Mouse (Mus musculus) c-Kit-negative CD71-positive TER-119-positive erythroid progenitor cells, embryonic 14.5 days (primary cell): Measurements from ENCODE around the gene Prickle1.

ENCODE experiments used
- DNase-seq: peaks from one replicate; pipeline ENCODE4 v3.0.0-alpha.2; 2013; ENCODE audit warnings: low read depth, low spot score

Gene Prickle1

DNA sequence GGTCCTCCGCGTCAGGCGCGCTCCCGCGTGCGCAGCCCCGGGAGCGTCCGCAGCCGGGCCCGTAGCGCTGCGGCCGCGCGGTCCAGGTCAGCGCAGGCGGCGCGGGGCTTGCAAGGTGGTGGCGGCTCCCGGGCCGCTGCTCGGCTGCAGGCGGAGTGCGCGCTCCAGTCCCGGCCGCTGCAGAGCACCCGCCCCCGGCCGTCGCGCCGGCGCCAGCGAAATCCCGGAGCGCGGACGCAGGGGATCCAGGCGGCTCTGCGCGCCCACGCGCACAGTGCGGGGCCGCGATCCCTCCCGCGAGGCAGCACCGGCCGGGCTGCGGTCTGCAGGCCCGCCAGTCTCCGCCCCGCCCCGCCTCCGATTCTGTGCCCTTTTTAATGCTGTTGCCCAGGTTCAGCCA lies at the start of gene Prickle1:
Gene Prickle1, minus strand, starts transcription at position 146 of the 400 bp plus-strand sequence.
- DNase-seq: no peak

- DNase-seq: no peak
Measured at GRCm38 (mm10) chr15:93640221-93640620, 44.5 kb upstream of the Prickle1 start.

- DNase-seq: no peak
Measured at GRCm38 (mm10) chr15:93636976-93637375, 41.3 kb upstream of the Prickle1 start.

DNA sequence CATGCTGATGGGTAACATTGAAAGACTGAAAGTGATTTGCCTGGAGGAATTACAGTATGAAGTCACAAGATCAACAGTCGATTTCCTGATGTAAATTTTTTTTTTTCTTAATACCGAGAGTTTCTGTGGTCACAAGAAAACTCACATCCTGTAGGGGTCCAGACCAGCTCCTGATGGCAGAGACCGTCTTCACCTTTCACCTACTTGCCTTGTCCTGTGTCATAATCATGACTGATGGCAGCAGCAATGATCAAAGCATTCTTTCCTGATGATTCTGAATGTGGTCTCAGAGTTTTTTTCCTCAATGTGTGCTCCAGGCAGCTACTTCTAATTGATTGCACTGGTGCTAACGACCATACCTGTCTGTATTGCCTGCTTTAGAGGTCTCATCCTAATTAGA lies 39.9 kb upstream of the Prickle1 start:
- DNase-seq: no peak

GRCm38 (mm10) chr15:93634536-93634935 lies 38.8 kb upstream of the Prickle1 start:
- no peak for DNase-seq

GRCm38 (mm10) chr15:93630001-93630541 lies 34.4 kb upstream of the Prickle1 start:
- DNase-seq: no peak

DNA sequence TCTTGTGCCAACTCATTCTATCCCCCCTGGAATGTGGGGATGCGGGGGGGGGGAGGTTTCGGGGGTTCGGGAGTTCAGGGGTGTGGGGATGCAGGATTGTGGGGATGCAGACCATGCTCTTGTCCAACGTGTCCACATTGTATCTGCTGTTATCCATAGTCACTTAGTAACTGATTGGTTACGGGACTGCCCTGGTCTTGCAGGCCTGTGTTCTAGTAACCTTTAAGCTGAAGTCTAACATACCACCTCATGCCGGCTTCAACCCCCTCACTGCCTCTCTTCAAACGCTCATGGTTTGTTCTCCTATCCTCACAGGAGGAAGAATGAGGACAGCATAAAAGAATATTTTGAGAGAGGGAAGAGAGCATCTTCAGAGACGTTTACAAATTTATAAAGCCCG lies 33.5 kb upstream of the Prickle1 start:
- no peak for DNase-seq

- no peak for DNase-seq
Measured at GRCm38 (mm10) chr15:93627836-93628797, 32.4 kb upstream of the Prickle1 start.

GRCm38 (mm10) chr15:93619551-93619950 lies 23.9 kb upstream of the Prickle1 start:
- DNase-seq: no peak

DNA sequence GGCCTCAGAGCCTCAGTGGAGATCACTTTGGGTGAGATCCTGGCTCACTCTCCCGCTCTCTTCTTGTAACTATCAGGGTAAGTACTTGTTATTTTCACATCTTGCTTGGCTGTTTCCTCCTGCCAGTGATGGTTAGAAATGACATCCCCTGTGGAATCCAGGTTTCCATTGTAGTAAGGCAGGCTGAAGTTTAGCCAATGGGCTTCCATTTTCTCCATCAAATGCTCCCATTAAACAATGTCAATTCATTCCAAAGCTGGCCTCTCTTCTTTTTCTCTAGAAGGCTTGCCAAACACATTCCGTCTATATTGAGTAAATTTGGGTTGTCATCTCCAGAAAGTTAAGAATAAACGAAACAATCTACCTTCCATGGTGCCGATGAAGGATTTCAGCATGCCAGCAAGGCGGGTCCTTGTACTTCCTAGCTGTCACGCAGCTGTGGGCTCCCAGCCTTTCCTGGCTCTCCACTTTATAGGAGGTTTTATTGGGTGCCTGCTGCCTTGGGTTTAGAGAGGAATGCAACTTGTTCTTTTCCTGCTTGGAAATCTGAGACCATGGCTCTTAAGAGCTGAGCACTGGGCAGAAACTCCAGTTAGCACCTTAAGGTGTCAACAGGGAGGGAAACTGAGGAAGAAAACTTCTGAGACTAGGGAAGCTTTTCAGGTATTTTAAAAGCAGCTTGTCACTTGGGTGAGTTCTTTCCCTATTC lies 22.9 kb upstream of the Prickle1 start:
- no peak for DNase-seq

DNA sequence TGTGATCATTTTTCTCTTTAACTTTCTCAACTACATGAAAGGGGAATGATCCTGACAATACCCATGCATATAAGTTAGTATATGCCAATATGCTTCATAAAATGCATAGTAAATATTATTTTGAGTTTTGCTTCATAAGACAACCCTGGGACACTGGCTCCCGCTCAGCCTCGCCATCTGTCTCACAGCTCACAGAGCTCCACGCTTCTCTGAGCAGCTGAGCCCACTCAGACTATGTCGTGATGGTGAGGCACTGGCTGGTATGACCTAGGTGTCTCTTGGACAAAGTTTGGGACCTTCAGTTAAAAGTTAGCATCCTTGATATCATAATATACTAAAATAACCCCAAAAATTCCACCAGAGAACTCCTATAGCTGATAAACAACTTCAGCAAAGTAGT lies 20.6 kb upstream of the Prickle1 start:
- DNase-seq: no peak

GRCm38 (mm10) chr15:93615031-93615430 lies 19.3 kb upstream of the Prickle1 start:
- DNase-seq: no peak

- DNase-seq: no peak
Measured at GRCm38 (mm10) chr15:93613606-93614005, 17.9 kb upstream of the Prickle1 start.

GRCm38 (mm10) chr15:93611536-93612300 lies 16.0 kb upstream of the Prickle1 start:
- DNase-seq: no peak

DNA sequence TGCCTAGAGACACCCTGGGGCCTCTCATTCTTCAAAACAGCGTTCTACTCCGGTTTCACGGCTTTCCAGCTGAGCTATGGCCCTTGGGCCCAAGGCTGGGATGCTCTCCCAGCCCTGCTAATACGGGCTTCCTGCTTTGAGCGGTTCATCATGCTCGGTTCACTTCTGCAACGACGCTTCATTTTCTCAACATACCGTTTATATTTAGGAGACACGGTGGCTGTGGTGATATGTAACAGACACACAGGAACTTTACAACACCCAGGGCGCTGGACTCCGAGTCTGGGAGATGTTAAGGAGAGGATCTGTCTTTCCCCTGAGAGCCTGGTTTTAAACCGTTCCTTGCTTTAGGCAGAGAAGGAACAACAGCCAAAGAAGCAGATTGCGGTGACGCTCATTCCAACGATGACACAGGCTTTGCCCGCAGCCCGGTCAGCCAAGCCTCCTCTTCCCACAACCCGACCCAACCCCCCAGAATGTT lies 15.1 kb upstream of the Prickle1 start:
- no peak for DNase-seq

DNA sequence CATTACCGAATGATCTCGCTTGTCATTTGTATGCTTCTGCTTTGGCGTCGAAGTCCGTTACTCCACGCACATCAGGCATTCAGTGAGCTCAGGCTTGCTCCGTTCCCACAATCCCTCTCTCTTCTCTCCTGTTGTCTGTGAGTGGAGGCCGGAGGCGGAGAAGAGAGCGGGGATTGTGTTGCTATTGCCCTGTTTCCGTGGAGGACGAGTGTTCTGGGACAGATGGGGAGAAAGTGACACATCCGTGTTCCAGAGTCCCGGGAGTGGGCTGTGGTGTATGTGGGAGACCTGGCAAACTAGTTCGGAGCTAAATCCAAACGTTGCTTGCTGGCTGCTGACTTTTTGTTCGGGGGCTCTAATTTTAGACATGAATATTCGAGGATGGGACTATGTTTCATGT lies 14.6 kb upstream of the Prickle1 start:
- DNase-seq: no peak

- DNase-seq: no peak
Measured at GRCm38 (mm10) chr15:93602850-93603249, 7.2 kb upstream of the Prickle1 start.

DNA sequence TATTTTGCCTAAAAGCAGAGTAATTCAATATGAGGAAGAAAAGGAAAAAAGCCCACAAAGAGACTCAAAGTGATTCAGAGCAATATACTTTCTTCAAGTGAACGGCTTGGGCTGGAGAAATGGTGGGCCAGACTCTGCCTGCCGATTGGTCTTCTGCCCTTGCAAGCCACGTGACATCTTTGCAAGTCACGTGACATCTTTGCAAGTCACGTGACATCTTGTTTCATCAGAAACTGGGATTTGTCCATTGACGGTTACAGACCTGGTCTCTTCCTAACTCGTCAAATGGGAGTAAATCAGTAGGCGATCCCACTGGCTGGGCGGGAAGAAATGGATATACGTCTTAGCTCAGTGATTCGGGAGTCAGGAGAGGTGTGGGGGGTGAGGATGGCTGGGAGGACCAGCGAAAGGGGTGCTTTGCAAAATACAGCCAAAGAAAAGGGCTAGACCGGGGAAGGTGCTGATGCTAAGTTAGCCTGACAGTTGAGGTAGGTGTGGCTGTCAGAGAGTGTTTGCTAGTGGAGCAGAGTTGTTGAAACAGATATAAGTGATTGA lies 5.8 kb upstream of the Prickle1 start:
- DNase-seq: no peak

DNA sequence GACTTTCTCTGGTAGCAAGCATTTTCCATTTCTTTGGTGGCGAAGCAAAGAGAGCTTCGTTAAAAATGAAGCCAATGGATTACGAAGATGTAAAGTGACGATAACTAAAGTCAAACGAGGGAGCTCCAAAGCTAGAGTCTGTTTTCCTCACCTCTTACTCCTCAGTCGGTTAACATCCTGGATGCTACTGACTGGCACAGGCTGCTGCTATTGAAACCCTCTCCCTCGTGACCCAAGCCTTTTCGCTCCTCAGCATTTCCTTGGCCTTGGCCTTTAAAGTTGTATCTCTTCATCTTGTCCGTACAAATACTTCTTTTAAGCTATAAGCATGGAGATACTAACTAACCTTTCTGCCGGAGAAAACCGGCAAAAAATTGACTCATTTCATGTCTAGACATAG lies 1.3 kb upstream of the Prickle1 start:
- no peak for DNase-seq

DNA sequence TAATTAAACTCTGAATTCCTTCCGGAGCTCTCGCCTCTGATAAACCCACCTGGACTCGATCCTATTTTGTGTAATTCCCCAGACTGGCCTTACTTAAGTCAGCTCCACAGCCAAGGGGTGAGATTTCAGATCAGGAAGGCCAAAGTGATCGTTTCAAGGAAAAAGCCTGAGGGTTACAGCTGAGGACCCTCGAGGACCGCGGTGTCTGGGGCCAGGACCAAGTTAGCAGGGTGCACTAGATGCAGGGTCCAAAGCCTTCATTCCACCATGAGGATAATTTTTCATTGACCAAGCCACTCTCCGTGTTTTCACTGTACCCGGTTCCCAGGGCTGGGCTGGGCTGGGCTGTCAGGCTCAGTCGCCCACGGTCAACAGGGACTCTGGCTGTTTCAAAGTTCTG lies 594 bp upstream of the Prickle1 start:
- DNase-seq: no peak
